Mouse (Mus musculus) cerebellum, adult 2 months (tissue): ENCODE results near the gene Slc25a38.

ENCODE experiments used
- CTCF ChIP-seq: fragments of 200-500 bp; IDR thresholded peaks from 2 replicates; pipeline ENCODE4 v1.5.1; 2011; ENCODE audit warnings: low read depth, mild to moderate bottlenecking, control low read depth, low read length, moderate library complexity, borderline replicate concordance; ENCODE audit not compliant: insufficient read depth
- POLR2A ChIP-seq: fragments of 200-500 bp; IDR thresholded peaks from 2 replicates; pipeline ENCODE4 v1.6.1; 2011; ENCODE audit warnings: low read length, control low read depth, borderline replicate concordance; ENCODE audit not compliant: insufficient read depth

- no peak for TF ChIP-seq POLR2A
- no peak for TF ChIP-seq CTCF
These were observed 21.7 kb downstream of the Slc25a38 start for GRCm38 (mm10) chr9:120131784-120132288.
